Mouse (Mus musculus): ENCODE data around the gene Zbtb12.
"Not testable (repeated sequence)": the region's sequence is repeated elsewhere in the genome, so short reads cannot be mapped to it uniquely, and the experiment has no call there.

The Zbtb12 gene

GRCm38 (mm10) chr17:34879336-34879879 is at the start of gene Zbtb12:
Gene Zbtb12 (plus strand): TSS chr17:34879483.
- no peak for DNase-seq (ENCODE audit: low read depth in 2 of 2, low spot score in 2 of 2)

GRCm38 (mm10) chr17:34830776-34831175 is 48.5 kb upstream of the Zbtb12 start:
- DNase-seq (ENCODE audit: low read depth in 2 of 2, low spot score in 2 of 2): not testable (repeated sequence)

- no peak for DNase-seq (ENCODE audit: low read depth in 2 of 2, low spot score in 2 of 2)
Measured at GRCm38 (mm10) chr17:34836155-34836855, 43.0 kb upstream of the Zbtb12 start.

- peak; percentile 91 to 93 for DNase-seq (ENCODE audit: low read depth in 2 of 2, low spot score in 2 of 2)
Measured at GRCm38 (mm10) chr17:34836856-34837221, 42.4 kb upstream of the Zbtb12 start, which contains the start of the genes Stk19 and Dxo. Gene Stk19 (minus strand): TSS chr17:34836945. Gene Dxo (plus strand): TSS chr17:34837019.

GRCm38 (mm10) chr17:34837464-34838324 is 41.6 kb upstream of the Zbtb12 start:
- DNase-seq (ENCODE audit: low read depth in 2 of 2, low spot score in 2 of 2): no peak

- no peak for DNase-seq (ENCODE audit: low read depth in 2 of 2, low spot score in 2 of 2)
Measured at GRCm38 (mm10) chr17:34838785-34839184, 40.5 kb upstream of the Zbtb12 start.

GRCm38 (mm10) chr17:34840736-34841307 is 38.5 kb upstream of the Zbtb12 start:
- no peak for DNase-seq (ENCODE audit: low read depth in 2 of 2, low spot score in 2 of 2)

GRCm38 (mm10) chr17:34844884-34845283 is 34.4 kb upstream of the Zbtb12 start:
- no peak for DNase-seq (ENCODE audit: low read depth in 2 of 2, low spot score in 2 of 2)

- no peak for DNase-seq (ENCODE audit: low read depth in 2 of 2, low spot score in 2 of 2)
Measured at GRCm38 (mm10) chr17:34847192-34847591, 32.1 kb upstream of the Zbtb12 start.

GRCm38 (mm10) chr17:34847615-34848014 is 31.7 kb upstream of the Zbtb12 start:
- DNase-seq (ENCODE audit: low read depth in 2 of 2, low spot score in 2 of 2): no peak

GRCm38 (mm10) chr17:34849722-34850516 is 29.4 kb upstream of the Zbtb12 start, which contains the start of the genes Skiv2l and Nelfe:
Gene Skiv2l (minus strand): TSS chr17:34850210.
Gene Nelfe (plus strand): TSS chr17:34850391.
- DNase-seq (ENCODE audit: low read depth in 2 of 2, low spot score in 2 of 2): peak; percentile 98 to 99

- no peak for DNase-seq (ENCODE audit: low read depth in 2 of 2, low spot score in 2 of 2)
Measured at GRCm38 (mm10) chr17:34850517-34851125, 28.7 kb upstream of the Zbtb12 start.

- no peak for DNase-seq (ENCODE audit: low read depth in 2 of 2, low spot score in 2 of 2)
Measured at GRCm38 (mm10) chr17:34853511-34853910, 25.8 kb upstream of the Zbtb12 start.

- no peak for DNase-seq (ENCODE audit: low read depth in 2 of 2, low spot score in 2 of 2)
Measured at GRCm38 (mm10) chr17:34854761-34855160, 24.5 kb upstream of the Zbtb12 start.

GRCm38 (mm10) chr17:34855825-34856224 is 23.5 kb upstream of the Zbtb12 start:
- DNase-seq (ENCODE audit: low read depth in 2 of 2, low spot score in 2 of 2): peak; percentile 39 to 43

GRCm38 (mm10) chr17:34858670-34859069 is 20.6 kb upstream of the Zbtb12 start:
- DNase-seq (ENCODE audit: low read depth in 2 of 2, low spot score in 2 of 2): no peak

GRCm38 (mm10) chr17:34860514-34860913 is 18.8 kb upstream of the Zbtb12 start:
- no peak for DNase-seq (ENCODE audit: low read depth in 2 of 2, low spot score in 2 of 2)

GRCm38 (mm10) chr17:34861704-34862415 is 17.4 kb upstream of the Zbtb12 start:
- no peak for DNase-seq (ENCODE audit: low read depth in 2 of 2, low spot score in 2 of 2)

GRCm38 (mm10) chr17:34862416-34863081 is 16.7 kb upstream of the Zbtb12 start, which contains the start of gene Cfb:
Gene Cfb (minus strand): TSS chr17:34862518.
- no peak for DNase-seq (ENCODE audit: low read depth in 2 of 2, low spot score in 2 of 2)
